Comparison of ENCODE assay signal across 21 mouse cellular contexts in genomic region chr7:79881901-79882300, GRCm38 (mm10). TPM values are rescaled to one million over a fixed set of nuclear protein-coding genes. Genes with fewer than 3 reads are reported as not detected.
DNase-seq lines count a peak whose midpoint lies in the region; ATAC-seq and TF ChIP-seq lines count a peak whose summit lies in the region.
"Had no signal": no experiment of that assay in that cellular context is flagged by ENCODE, and none has a peak within 500 bp of the region (broad histone marks: within the 10 kb centered on the region; RNA-seq: fewer than 3 reads in every experiment).

No protein-coding gene starts in this region.

- H3K9me3 ChIP-seq in kidney, embryonic 15.5 days (replicated peaks) = no peaks in the 10 kb centered on the region
- H3K9me3 ChIP-seq: forebrain, embryonic 15.5 days; heart, embryonic 13.5 days; hindbrain, embryonic 12.5 days had no signal

- TF ChIP-seq CTCF in C2C12 (IDR thresholded peaks at IDR 0.05; ENCODE audit: control insufficient read depth, insufficient read depth, insufficient read length) = no peak

- H3K79me3 ChIP-seq in C2C12 (ENCODE audit: low read depth) = peaks cover 1% of the 10 kb centered on the region

- H3ac ChIP-seq in C2C12 (ENCODE audit: control insufficient read depth, insufficient read length, low read depth) (no peak overlapping the region), myocyte (ENCODE audit: control insufficient read depth, insufficient read length) (no peak overlapping the region)

- no peak overlapping the region for H3K9ac ChIP-seq in kidney, embryonic 15.5 days
- H3K9ac ChIP-seq: forebrain, embryonic 15.5 days; heart, embryonic 13.5 days; hindbrain, embryonic 12.5 days had no signal

- no peak overlapping the region for H3K4me3 ChIP-seq in kidney, embryonic 15.5 days (replicated peaks)
- H3K4me3 ChIP-seq in C2C12 (ENCODE audit: insufficient read depth, poor library complexity, severe bottlenecking) = no peak overlapping the region
- H3K4me3 ChIP-seq in myocyte = no peak overlapping the region
- H3K4me3 ChIP-seq: forebrain, embryonic 15.5 days; heart, embryonic 13.5 days; hindbrain, embryonic 12.5 days had no signal

- H3K27ac ChIP-seq in kidney, embryonic 15.5 days = peak overlapping the region; percentile 64; the same call in 1 of the 2 replicates
- H3K27ac ChIP-seq: forebrain, embryonic 15.5 days; heart, embryonic 13.5 days; hindbrain, embryonic 12.5 days had no signal

- no peak for DNase-seq in kidney, postnatal 4 days
- DNase-seq in 3134 (ENCODE audit: extremely low read depth, insufficient read length, low spot score) = peak; percentile 53
- DNase-seq in spleen, postnatal 14 days (ENCODE audit: low spot score in 2 of 2) = no peak
- DNase-seq in neural tube, embryonic 10.5 days (ENCODE audit: extremely low spot score, low spot score) = no peak
- DNase-seq: adrenal gland, postnatal 14 days; B cell, adult 2 months; cerebellum, adult 11-12 months; cerebellum, adult 9-10 months; cerebellum, postnatal 25 days; gastrocnemius, postnatal 36 days; heart, adult 11 months; heart, postnatal 4 days had no signal

- H3K4me2 ChIP-seq in kidney, embryonic 15.5 days = no peak overlapping the region
- peak overlapping the region; percentile 72 for H3K4me2 ChIP-seq in myocyte (ENCODE audit: low read depth)
- H3K4me2 ChIP-seq: forebrain, embryonic 15.5 days; heart, embryonic 13.5 days; hindbrain, embryonic 12.5 days had no signal

- no peak for TF ChIP-seq POLR2A in myocyte (IDR thresholded peaks at IDR 0.05; ENCODE audit: insufficient read length, low read depth)

- H3K4me1 ChIP-seq in kidney, embryonic 15.5 days = peaks cover 24% of the 10 kb centered on the region
- H3K4me1 ChIP-seq: forebrain, embryonic 15.5 days; hindbrain, embryonic 12.5 days had no signal

- no peaks in the 10 kb centered on the region for H3K27me3 ChIP-seq in kidney, embryonic 15.5 days
- H3K27me3 ChIP-seq in C2C12 (ENCODE audit: control insufficient read depth, insufficient read depth, insufficient read length) (no peaks in the 10 kb centered on the region), myocyte (ENCODE audit: control insufficient read depth, insufficient read depth, insufficient read length) (no peaks in the 10 kb centered on the region)
- H3K27me3 ChIP-seq: forebrain, embryonic 15.5 days; heart, embryonic 13.5 days; hindbrain, embryonic 12.5 days; Patski had no signal

- no peaks in the 10 kb centered on the region for H3K79me2 ChIP-seq in C2C12 (ENCODE audit: control insufficient read depth, insufficient read depth)
- no peaks in the 10 kb centered on the region for H3K79me2 ChIP-seq in myocyte (ENCODE audit: control insufficient read depth, insufficient read depth)

- WGBS in kidney, embryonic 15.5 days = 90% methylated on average over 6 of the region's 6 CpGs

- no peak for ATAC-seq in kidney, embryonic 15.5 days (replicated peaks; ENCODE audit: low FRiP score)
- ATAC-seq: activated CD4-positive, CD25-positive, alpha-beta regulatory T cell, adult 4 months; forebrain, embryonic 15.5 days; hindbrain, embryonic 16.5 days had no signal

- H3K36me3 ChIP-seq in kidney, embryonic 15.5 days = peaks cover 54% of the 10 kb centered on the region
- peaks cover 13% of the 10 kb centered on the region for H3K36me3 ChIP-seq in C2C12 (ENCODE audit: control insufficient read depth, insufficient read depth)
- H3K36me3 ChIP-seq in myocyte (ENCODE audit: control insufficient read depth, insufficient read depth) = peaks cover 11% of the 10 kb centered on the region

TF ChIP-seq in C2C12, 6 proteins besides CTCF, POLR2A, EP300 and RAD21:
- TF ChIP-seq USF1 (IDR thresholded peaks at IDR 0.05; ENCODE audit: low read depth) (no peak), MAX (IDR thresholded peaks at IDR 0.05) (no peak), FOSL1 (IDR thresholded peaks at IDR 0.05; ENCODE audit: insufficient read depth, low read length, poor library complexity, severe bottlenecking) (peak; percentile 34), MYOD1 (IDR thresholded peaks at IDR 0.05; ENCODE audit: control insufficient read depth, insufficient read length, low read depth) (peak; percentile 13), MYOG (IDR thresholded peaks at IDR 0.05; ENCODE audit: control insufficient read depth, extremely low read depth, insufficient read length) (no peak)

TF ChIP-seq in myocyte, 11 proteins besides CTCF, POLR2A, EP300 and RAD21:
- TF ChIP-seq SRF (IDR thresholded peaks at IDR 0.05; ENCODE audit: control insufficient read depth, insufficient read length, low read depth) = no peak
- TF ChIP-seq MYOD1 (IDR thresholded peaks at IDR 0.05; ENCODE audit: control insufficient read depth in 1 of 3, insufficient read length in 2 of 3, low read depth in 2 of 3) = peak in 1 of 3 experiments; percentile 22
- TF ChIP-seq CEBPB (IDR thresholded peaks at IDR 0.05; ENCODE audit: insufficient read depth, poor library complexity, severe bottlenecking) = 0 out of 2 replicates have a peak, but pooled peaks have one; percentile 1
TF ChIP-seq in myocyte: peak in this region for 2.

RNA-seq across cellular contexts. Expression of gene Anpep, which starts 21.0 kb away (rescaled TPM):
- 72.4 and 81.7 TPM in 2 replicates for polyA plus RNA-seq in kidney, embryonic 15.5 days (2015; fragmentation: Nextera tagmentation; extraction: Ambion mirVana)
- polyA plus RNA-seq in C2C12 (2012; fragmentation: generic; extraction: Trizol) (26.5 TPM), myocyte (2012; fragmentation: generic; extraction: Trizol) (12.1 TPM)
- polyA plus RNA-seq: activated CD4-positive, CD25-positive, alpha-beta regulatory T cell, adult 4 months had no signal

RNA-seq across cellular contexts. Expression of gene Ap3s2, which starts 38.5 kb away (rescaled TPM):
- 36.6 and 43.2 TPM in 2 replicates for polyA plus RNA-seq in kidney, embryonic 15.5 days (2015; fragmentation: Nextera tagmentation; extraction: Ambion mirVana)
- polyA plus RNA-seq in C2C12 (2012; fragmentation: generic; extraction: Trizol) = 14.3 TPM
- polyA plus RNA-seq in myocyte (2012; fragmentation: generic; extraction: Trizol) = 15.1 TPM

RNA-seq across cellular contexts. Expression of gene Arpin, which starts 53.3 kb away (rescaled TPM):
- 30.5 and 30.7 TPM in 2 replicates for polyA plus RNA-seq in kidney, embryonic 15.5 days (2015; fragmentation: Nextera tagmentation; extraction: Ambion mirVana)
- polyA plus RNA-seq in C2C12 (2012; fragmentation: generic; extraction: Trizol) (41.2 TPM), myocyte (2012; fragmentation: generic; extraction: Trizol) (15.1 TPM)
- polyA plus RNA-seq: activated CD4-positive, CD25-positive, alpha-beta regulatory T cell, adult 4 months had no signal
